Mouse (Mus musculus): ENCODE results near the gene Mageb16. TPM values are rescaled to one million over a fixed set of nuclear protein-coding genes. Genes with fewer than 3 reads are reported as not detected.

The Mageb16 gene
- polyA plus RNA-seq (2016; fragmentation: Nextera tagmentation; extraction: Ambion mirVana): 0.12 and 0.24 TPM in 2 replicates

DNA sequence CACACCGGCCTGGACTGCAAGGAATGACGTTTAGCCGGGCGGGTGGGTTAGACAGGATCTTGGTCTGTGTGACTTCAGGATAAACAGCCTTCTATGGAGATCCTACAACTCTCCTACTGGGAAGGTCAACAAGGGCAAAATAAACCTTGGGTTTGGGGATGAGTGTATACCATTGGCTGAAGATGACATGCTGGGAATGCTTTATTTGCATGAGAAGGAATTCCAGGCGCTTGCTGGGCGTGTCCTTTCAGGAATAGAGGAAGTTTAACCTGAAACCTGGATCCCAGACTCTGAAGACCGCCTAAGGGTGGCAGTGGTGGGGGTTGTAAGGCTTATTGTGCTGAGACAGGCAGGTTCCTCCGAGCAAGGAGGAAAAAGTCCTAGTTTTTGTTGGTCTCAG, at the start of gene Mageb16:
Gene Mageb16 (minus strand): TSS at position 25 of the 400 bp plus-strand sequence.
- H3K36me3 ChIP-seq: no peaks in the 10 kb centered on the region
- no peaks in the 10 kb centered on the region for H3K9me3 ChIP-seq
- WGBS: 67% methylated on average over 8 of the region's 8 CpGs

DNA sequence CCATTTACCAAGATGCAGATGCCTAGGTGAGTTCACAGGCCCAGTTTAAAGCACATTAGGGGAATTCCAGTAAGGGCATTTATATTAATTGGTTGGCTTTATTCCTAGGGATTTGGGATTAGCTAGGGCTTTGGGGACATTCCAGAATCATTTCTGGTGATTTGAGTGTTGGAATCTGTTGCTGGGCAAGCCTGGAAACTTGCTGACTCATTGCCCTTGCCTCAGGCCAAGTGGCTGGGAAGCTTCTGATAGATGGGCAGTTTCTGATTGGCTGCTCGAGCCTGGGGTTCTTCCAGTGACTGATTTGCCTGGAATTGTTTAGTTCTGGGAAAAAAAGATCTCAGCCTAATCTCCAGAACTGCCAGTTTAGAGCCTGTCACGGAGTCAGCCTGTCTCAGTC, 20.1 kb downstream of the Mageb16 start:
- no peaks in the 10 kb centered on the region for H3K36me3 ChIP-seq
- 53% methylated on average over 2 of the region's 2 CpGs for WGBS
- H3K27me3 ChIP-seq (ENCODE audit: insufficient read depth, poor library complexity, severe bottlenecking): no peaks in the 10 kb centered on the region
- H3K4me3 ChIP-seq: no peak overlapping the region
- H3K9me3 ChIP-seq: no peaks in the 10 kb centered on the region
- H3K27ac ChIP-seq: no peak overlapping the region
- no peak for DNase-seq (ENCODE audit: low spot score)
- H3K4me1 ChIP-seq (replicated peaks): no peaks in the 10 kb centered on the region

More for the DNA sequence above, at the start of gene Mageb16:
- Histone ChIP-seq H3K4me3 (no peak within 1 kb of the TSS), H3K27ac (no peak within 1 kb of the TSS), H3K4me1 (replicated peaks) (no peaks in the 10 kb centered on the region), H3K27me3 (ENCODE audit: insufficient read depth, poor library complexity, severe bottlenecking) (no peaks in the 10 kb centered on the region)
- no peak for DNase-seq (ENCODE audit: low spot score)

DNA sequence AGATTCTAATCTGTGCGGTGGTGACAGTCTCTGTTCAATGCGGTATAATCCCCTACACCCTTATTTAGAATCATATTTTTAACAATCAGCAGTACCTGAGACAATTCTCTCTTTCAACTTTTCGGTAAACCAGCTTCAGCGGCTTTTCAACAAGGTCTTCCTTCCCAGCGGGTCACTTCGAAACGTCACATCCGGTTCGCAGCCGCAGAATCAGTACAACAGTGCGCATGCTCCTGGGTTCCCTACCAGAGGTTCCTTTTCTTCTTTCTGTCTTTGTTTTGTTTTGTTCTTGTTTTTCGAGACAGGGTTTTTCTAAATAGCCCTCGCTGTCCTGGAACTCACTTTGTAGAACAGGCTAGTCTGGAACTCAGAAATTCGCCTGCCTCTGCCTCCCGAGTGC, 35.8 kb downstream of the Mageb16 start:
- no peaks in the 10 kb centered on the region for H3K27me3 ChIP-seq (ENCODE audit: insufficient read depth, poor library complexity, severe bottlenecking)
- DNase-seq (ENCODE audit: low spot score): no peak
- H3K4me3 ChIP-seq: no peak overlapping the region
- WGBS: 88% methylated on average over 15 of the region's 15 CpGs
- H3K36me3 ChIP-seq: no peaks in the 10 kb centered on the region
- no peaks in the 10 kb centered on the region for H3K4me1 ChIP-seq (replicated peaks)
- no peak overlapping the region for H3K27ac ChIP-seq
- H3K9me3 ChIP-seq: peaks cover 7% of the 10 kb centered on the region; the same call in 1 of the 2 replicates

DNA sequence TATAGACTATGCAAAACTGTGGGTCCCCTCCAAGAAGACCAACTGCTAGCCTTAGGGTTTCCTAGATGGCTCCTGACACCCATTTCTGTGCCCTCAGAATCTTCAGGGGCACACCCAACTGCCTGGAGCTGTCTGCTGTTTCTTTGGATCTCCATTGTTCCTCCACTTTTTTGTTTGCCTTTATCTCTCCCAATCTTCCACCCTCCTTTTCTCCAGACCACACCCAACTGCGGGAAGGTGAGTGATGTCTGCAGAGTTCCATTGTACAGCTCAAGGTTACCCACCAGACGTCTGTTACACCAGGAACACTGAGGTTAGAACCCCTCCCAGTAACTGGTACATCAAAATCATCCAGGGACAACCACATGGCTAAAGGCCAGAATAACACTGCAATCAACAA, 64.8 kb downstream of the Mageb16 start:
- H3K4me1 ChIP-seq (replicated peaks): no peaks in the 10 kb centered on the region
- no peak for DNase-seq (ENCODE audit: low spot score)
- no peaks in the 10 kb centered on the region for H3K9me3 ChIP-seq
- H3K36me3 ChIP-seq: no peaks in the 10 kb centered on the region
- no peak overlapping the region for H3K27ac ChIP-seq
- WGBS: 81% methylated on average over 2 of the region's 2 CpGs
- H3K4me3 ChIP-seq: no peak overlapping the region
- H3K27me3 ChIP-seq (ENCODE audit: insufficient read depth, poor library complexity, severe bottlenecking): no peaks in the 10 kb centered on the region

Other genes with a start within 250 kb of the Mageb16 start
- 1.0 TPM in 2 replicates for gene Gm7173, start 154.2 kb downstream of the Mageb16 start, polyA plus RNA-seq (2016; fragmentation: Nextera tagmentation; extraction: Ambion mirVana)